ENCODE assay signal across 8 mouse cellular contexts in genomic region chr2:155517455-155518423, GRCm38 (mm10). TPM values are rescaled to one million over a fixed set of nuclear protein-coding genes. Genes with fewer than 3 reads are reported as not detected.
DNase-seq lines count a peak whose midpoint lies in the region; ATAC-seq and TF ChIP-seq lines count a peak whose summit lies in the region.

Gene Acss2 (plus strand): TSS chr2:155517948.
Gene Ggt7 (minus strand): TSS chr2:155518237.

- peak; percentile 99 for DNase-seq in brain, embryonic 14.5 days (ENCODE audit: low read depth)
- peak; percentile 96 for DNase-seq in liver, adult 2 months (ENCODE audit: extremely low read depth, low read depth, low spot score)
- DNase-seq in splenic B cell, adult 2 months (ENCODE audit: low read depth, low spot score): peak; percentile 98

- H3ac ChIP-seq in C2C12 (ENCODE audit: control insufficient read depth, insufficient read length, low read depth) (peak within 1 kb of the TSS; percentile 8), myocyte (ENCODE audit: control insufficient read depth, insufficient read length) (no peak within 1 kb of the TSS)

- no peaks in the 10 kb centered on the region for H3K36me3 ChIP-seq in C2C12 (ENCODE audit: control insufficient read depth, insufficient read depth)
- peaks cover 2% of the 10 kb centered on the region for H3K36me3 ChIP-seq in erythroblast, embryonic 14.5 days (ENCODE audit: control insufficient read depth)
- H3K36me3 ChIP-seq in heart, embryonic 11.5 days (ENCODE audit: control insufficient read depth, insufficient read depth, low read length): no peaks in the 10 kb centered on the region
- H3K36me3 ChIP-seq in kidney, embryonic 16.5 days (ENCODE audit: insufficient read depth, low read length): no peaks in the 10 kb centered on the region
- H3K36me3 ChIP-seq in liver, adult 2 months (ENCODE audit: control insufficient read depth, insufficient read depth, low read length): peaks cover 5% of the 10 kb centered on the region; the same call in 1 of the 2 replicates
- H3K36me3 ChIP-seq in myocyte (ENCODE audit: control insufficient read depth, insufficient read depth): no peaks in the 10 kb centered on the region
- H3K36me3 ChIP-seq in splenic B cell, adult 2 months (ENCODE audit: control insufficient read depth, insufficient read depth, low read length, poor library complexity, severe bottlenecking): no peaks in the 10 kb centered on the region

- peak within 1 kb of the TSS; percentile 95 for H3K4me2 ChIP-seq in heart, embryonic 11.5 days
- peak within 1 kb of the TSS; percentile 95 for H3K4me2 ChIP-seq in kidney, embryonic 16.5 days (replicated peaks; ENCODE audit: low read depth, low read length)
- peak within 1 kb of the TSS; percentile 69 for H3K4me2 ChIP-seq in myocyte (ENCODE audit: low read depth)

- peaks cover 34% of the 10 kb centered on the region for H3K4me1 ChIP-seq in erythroblast, embryonic 14.5 days (ENCODE audit: control insufficient read depth)
- peaks cover 9% of the 10 kb centered on the region for H3K4me1 ChIP-seq in heart, embryonic 11.5 days (ENCODE audit: control insufficient read depth, insufficient read depth, low read length)
- peaks cover 23% of the 10 kb centered on the region for H3K4me1 ChIP-seq in kidney, embryonic 16.5 days (ENCODE audit: insufficient read depth, low read length)
- peaks cover 11% of the 10 kb centered on the region; the same call in 1 of the 2 replicates for H3K4me1 ChIP-seq in liver, adult 2 months (ENCODE audit: control insufficient read depth, insufficient read depth, low read length)

- TF ChIP-seq CTCF in C2C12 (IDR thresholded peaks at IDR 0.05; ENCODE audit: control insufficient read depth, insufficient read depth, insufficient read length): peak; percentile 83
- TF ChIP-seq CTCF in brain, embryonic 14.5 days (IDR thresholded peaks at IDR 0.05; ENCODE audit: borderline replicate concordance, extremely low read depth, insufficient read depth, insufficient read length): peak; percentile 71
- peak; percentile 80 for TF ChIP-seq CTCF in liver, adult 2 months (IDR thresholded peaks at IDR 0.05; ENCODE audit: low read depth, low read length)

- peak; percentile 99 for ATAC-seq in heart, embryonic 11.5 days (replicated peaks; ENCODE audit: insufficient number of reproducible peaks, low FRiP score, low TSS enrichment)
- peak; percentile 99 for ATAC-seq in kidney, embryonic 16.5 days (ENCODE audit: low FRiP score, low TSS enrichment)

- no peaks in the 10 kb centered on the region for H3K79me3 ChIP-seq in C2C12 (ENCODE audit: low read depth)

- H3K27me3 ChIP-seq in C2C12 (ENCODE audit: control insufficient read depth, insufficient read depth, insufficient read length): no peaks in the 10 kb centered on the region
- H3K27me3 ChIP-seq in erythroblast, embryonic 14.5 days (ENCODE audit: control insufficient read depth): peaks cover 39% of the 10 kb centered on the region
- H3K27me3 ChIP-seq in heart, embryonic 11.5 days (ENCODE audit: control insufficient read depth, insufficient read depth, low read length): peaks cover 16% of the 10 kb centered on the region
- H3K27me3 ChIP-seq in kidney, embryonic 16.5 days (ENCODE audit: insufficient read depth, low read length): peaks cover 15% of the 10 kb centered on the region
- H3K27me3 ChIP-seq in liver, adult 2 months (ENCODE audit: control insufficient read depth, insufficient read depth, low read length): no peaks in the 10 kb centered on the region
- no peaks in the 10 kb centered on the region for H3K27me3 ChIP-seq in myocyte (ENCODE audit: control insufficient read depth, insufficient read depth, insufficient read length)
- H3K27me3 ChIP-seq in splenic B cell, adult 2 months (ENCODE audit: control insufficient read depth, insufficient read depth, low read length, poor library complexity, severe bottlenecking): no peaks in the 10 kb centered on the region

- 0 out of 2 replicates have a peak, but pooled peaks have one; percentile 25 for TF ChIP-seq POLR2A in brain, embryonic 14.5 days (IDR thresholded peaks at IDR 0.05; ENCODE audit: borderline replicate concordance, extremely low read depth, insufficient read depth, insufficient read length, poor library complexity, severe bottlenecking)
- peak; percentile 95 for TF ChIP-seq POLR2A in liver, adult 2 months (IDR thresholded peaks at IDR 0.05; ENCODE audit: extremely low read depth, insufficient read depth, low read length)
- TF ChIP-seq POLR2A in myocyte (IDR thresholded peaks at IDR 0.05; ENCODE audit: insufficient read length, low read depth): peak; percentile 60

- peak within 1 kb of the TSS; percentile 79 for H3K9ac ChIP-seq in heart, embryonic 11.5 days (ENCODE audit: low read depth, low read length)
- H3K9ac ChIP-seq in kidney, embryonic 16.5 days (replicated peaks; ENCODE audit: low read length): peak within 1 kb of the TSS; percentile 74
- H3K9ac ChIP-seq in liver, adult 2 months (ENCODE audit: low read depth, low read length): peak within 1 kb of the TSS; percentile 80

- 4% methylated on average over 70 of the region's 70 CpGs for WGBS in heart, embryonic 11.5 days (ENCODE audit: insufficient replicate concordance)
- 3% methylated on average over 70 of the region's 70 CpGs for WGBS in kidney, embryonic 16.5 days
- WGBS in liver, adult 2 months: 2% methylated on average over 69 of the region's 70 CpGs

- no peaks in the 10 kb centered on the region for H3K9me3 ChIP-seq in erythroblast, embryonic 14.5 days (ENCODE audit: control insufficient read depth, low read length)
- no peaks in the 10 kb centered on the region for H3K9me3 ChIP-seq in heart, embryonic 11.5 days (replicated peaks; ENCODE audit: control insufficient read depth, low read length)
- H3K9me3 ChIP-seq in kidney, embryonic 16.5 days (ENCODE audit: low read length): no peaks in the 10 kb centered on the region

- no peaks in the 10 kb centered on the region for H3K79me2 ChIP-seq in C2C12 (ENCODE audit: control insufficient read depth, insufficient read depth)
- no peaks in the 10 kb centered on the region for H3K79me2 ChIP-seq in liver, adult 2 months (ENCODE audit: control insufficient read depth, insufficient read depth, low read length)
- H3K79me2 ChIP-seq in myocyte (ENCODE audit: control insufficient read depth, insufficient read depth): no peaks in the 10 kb centered on the region

- H3K27ac ChIP-seq in heart, embryonic 11.5 days (ENCODE audit: low read depth, low read length): peak within 1 kb of the TSS; percentile 54; the same call in 1 of the 2 replicates
- peak within 1 kb of the TSS; percentile 18; the same call in 1 of the 2 replicates for H3K27ac ChIP-seq in kidney, embryonic 16.5 days (ENCODE audit: low read length)
- H3K27ac ChIP-seq in liver, adult 2 months (replicated peaks; ENCODE audit: insufficient read depth, low read depth, low read length): peak within 1 kb of the TSS; percentile 89

- H3K4me3 ChIP-seq in C2C12 (ENCODE audit: insufficient read depth, poor library complexity, severe bottlenecking) (peak within 1 kb of the TSS; percentile 41), myocyte (peak within 1 kb of the TSS; percentile 35)
- peak within 1 kb of the TSS; percentile 86 for H3K4me3 ChIP-seq in erythroblast, embryonic 14.5 days (replicated peaks)
- H3K4me3 ChIP-seq in heart, embryonic 11.5 days (ENCODE audit: low read depth, low read length): peak within 1 kb of the TSS; percentile 79
- H3K4me3 ChIP-seq in kidney, embryonic 16.5 days (ENCODE audit: low read length): peak within 1 kb of the TSS; percentile 65
- peak within 1 kb of the TSS; percentile 73 for H3K4me3 ChIP-seq in liver, adult 2 months (ENCODE audit: insufficient read depth, low read depth, low read length)

TF ChIP-seq in C2C12, 6 proteins besides CTCF, POLR2A, EP300 and RAD21:
- TF ChIP-seq CEBPB (IDR thresholded peaks at IDR 0.05; ENCODE audit: low read depth) (peak; percentile 63), MAX (IDR thresholded peaks at IDR 0.05) (no peak), FOSL1 (IDR thresholded peaks at IDR 0.05; ENCODE audit: insufficient read depth, low read length, poor library complexity, severe bottlenecking) (no peak), MYOD1 (IDR thresholded peaks at IDR 0.05; ENCODE audit: control insufficient read depth, insufficient read length, low read depth) (no peak), MYOG (IDR thresholded peaks at IDR 0.05; ENCODE audit: control insufficient read depth, extremely low read depth, insufficient read length) (no peak)
TF ChIP-seq in C2C12: peak in this region for 1.

TF ChIP-seq in myocyte, 11 proteins besides CTCF, POLR2A, EP300 and RAD21:
- no peak for TF ChIP-seq MAX (IDR thresholded peaks at IDR 0.05; ENCODE audit: low read depth)
- TF ChIP-seq SRF (IDR thresholded peaks at IDR 0.05; ENCODE audit: control insufficient read depth, insufficient read length, low read depth): peak; percentile 16
- peak; percentile 63; the same call in 1 of the 2 replicates for TF ChIP-seq CEBPB (IDR thresholded peaks at IDR 0.05; ENCODE audit: insufficient read depth, poor library complexity, severe bottlenecking)
- TF ChIP-seq MYOG (IDR thresholded peaks at IDR 0.05; ENCODE audit: control insufficient read depth in 1 of 3, insufficient read depth in 1 of 3, insufficient read length in 2 of 3, low read depth in 2 of 3): peak in 1 of 3 experiments; percentile 28

RNA-seq across cellular contexts. Expression of gene Acss2, which starts in this region (rescaled TPM):
- polyA plus RNA-seq in C2C12 (2012; fragmentation: generic; extraction: Trizol) (3.1 TPM), myocyte (2012; fragmentation: generic; extraction: Trizol) (25.8 TPM)
- polyA plus RNA-seq in brain, embryonic 14.5 days (2012; rRNA removed): 26.5 and 29.5 TPM in 2 replicates
- 0.78 and 1.0 TPM in 2 replicates for polyA plus RNA-seq in erythroblast, embryonic 14.5 days (2012)
- polyA plus RNA-seq in heart, embryonic 11.5 days (2014; fragmentation: Nextera tagmentation; extraction: Ambion mirVana): 11.5 and 12.9 TPM in 2 replicates
- 14.7 and 16.0 TPM in 2 replicates for polyA plus RNA-seq in kidney, embryonic 16.5 days (2015; fragmentation: Nextera tagmentation; extraction: Ambion mirVana)
- 204 and 297 TPM in 2 replicates for total RNA-seq in liver, adult 2 months (2014; rRNA removed)
- 155 and 248 TPM in 2 replicates for polyA plus RNA-seq in liver, adult 2 months (2012; rRNA removed)

RNA-seq across cellular contexts. Expression of gene Ggt7, which starts in this region (rescaled TPM):
- polyA plus RNA-seq in C2C12 (2012; fragmentation: generic; extraction: Trizol) (2.6 TPM), myocyte (2012; fragmentation: generic; extraction: Trizol) (6.6 TPM)
- 160 and 237 TPM in 2 replicates for polyA plus RNA-seq in brain, embryonic 14.5 days (2012; rRNA removed)
- polyA plus RNA-seq in erythroblast, embryonic 14.5 days (2012): not detected in 2 replicates
- 1.1 and 1.6 TPM in 2 replicates for polyA plus RNA-seq in heart, embryonic 11.5 days (2014; fragmentation: Nextera tagmentation; extraction: Ambion mirVana)
- polyA plus RNA-seq in kidney, embryonic 16.5 days (2015; fragmentation: Nextera tagmentation; extraction: Ambion mirVana): 3.7 and 3.9 TPM in 2 replicates
- total RNA-seq in liver, adult 2 months (2014; rRNA removed): 0.18 and 0.47 TPM in 2 replicates
- polyA plus RNA-seq in liver, adult 2 months (2012; rRNA removed): 0.63 and 1.7 TPM in 2 replicates

Comparison
In these comparisons a context has a peak if more than half of its experiments do, and no peak if none do; other contexts are left out.
1. Peak in every context shown above with its lines: DNase-seq, ATAC-seq, H3K4me3 ChIP-seq and H3K27ac ChIP-seq.
2. RNA of gene Ggt7 (polyA plus RNA-seq): 160 to 237 TPM in brain, embryonic 14.5 days; 6.6 TPM in myocyte (single experiment), 3.7 to 3.9 TPM in kidney, embryonic 16.5 days, 2.6 TPM in C2C12 (single experiment), 0.63 to 1.7 TPM in liver, adult 2 months, 1.1 to 1.6 TPM in heart, embryonic 11.5 days and not detected in erythroblast, embryonic 14.5 days; every median in the first group is over 10 times any median in the second.
3. H3K4me3 ChIP-seq: peak in every context shown above with its lines; median percentile 86 in erythroblast, embryonic 14.5 days; 79 in heart, embryonic 11.5 days; 73 in liver, adult 2 months; 65 in kidney, embryonic 16.5 days; 41 in C2C12; 35 in myocyte.
4. POLR2A ChIP-seq: peak in every context shown above with its lines; median percentile 95 in liver, adult 2 months; 60 in myocyte; 25 in brain, embryonic 14.5 days.
5. H3K27ac ChIP-seq: peak in every context shown above with its lines; median percentile 89 in liver, adult 2 months; 54 in heart, embryonic 11.5 days; 18 in kidney, embryonic 16.5 days.